Mouse (Mus musculus) heart, adult 2 months (tissue): Measurements from ENCODE around the gene Styxl1.

Source experiments
- CTCF ChIP-seq: fragments of 200-600 bp; IDR thresholded peaks from 2 replicates; pipeline ENCODE4 v1.8.1; 2022; ENCODE audit warnings: antibody characterized with exemption, mild to moderate bottlenecking, moderate library complexity
- POLR2A ChIP-seq: fragments of 200-500 bp; IDR thresholded peaks from 2 replicates; pipeline ENCODE4 v1.6.1; 2011; ENCODE audit warnings: mild to moderate bottlenecking, low read depth, low read length, control low read depth; ENCODE audit not compliant: insufficient read depth

DNA sequence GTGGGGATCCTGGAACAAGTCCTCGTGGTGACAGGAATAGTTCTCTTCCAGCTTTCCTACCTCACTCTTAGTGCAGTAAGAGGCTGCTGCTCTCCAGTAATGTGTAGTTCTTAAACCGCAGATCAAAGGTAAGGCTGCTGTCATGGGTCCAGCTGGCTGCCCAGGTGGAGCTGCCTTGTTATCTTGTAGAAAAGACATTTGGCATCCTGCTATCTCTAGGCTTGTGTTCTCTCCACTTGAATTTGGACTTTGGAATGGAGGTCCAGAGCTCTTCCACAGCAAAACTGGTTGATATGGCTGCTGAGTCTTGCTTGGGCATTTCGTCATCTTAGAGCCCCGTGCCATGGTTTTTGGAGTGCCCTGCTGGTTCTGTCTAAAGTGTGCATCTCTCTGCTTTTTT, 4.7 kb upstream of the Styxl1 start:
- TF ChIP-seq CTCF (no peak), POLR2A (no peak)
